Mouse (Mus musculus): Measurements from ENCODE around the gene Traf5.

The Traf5 gene

DNA sequence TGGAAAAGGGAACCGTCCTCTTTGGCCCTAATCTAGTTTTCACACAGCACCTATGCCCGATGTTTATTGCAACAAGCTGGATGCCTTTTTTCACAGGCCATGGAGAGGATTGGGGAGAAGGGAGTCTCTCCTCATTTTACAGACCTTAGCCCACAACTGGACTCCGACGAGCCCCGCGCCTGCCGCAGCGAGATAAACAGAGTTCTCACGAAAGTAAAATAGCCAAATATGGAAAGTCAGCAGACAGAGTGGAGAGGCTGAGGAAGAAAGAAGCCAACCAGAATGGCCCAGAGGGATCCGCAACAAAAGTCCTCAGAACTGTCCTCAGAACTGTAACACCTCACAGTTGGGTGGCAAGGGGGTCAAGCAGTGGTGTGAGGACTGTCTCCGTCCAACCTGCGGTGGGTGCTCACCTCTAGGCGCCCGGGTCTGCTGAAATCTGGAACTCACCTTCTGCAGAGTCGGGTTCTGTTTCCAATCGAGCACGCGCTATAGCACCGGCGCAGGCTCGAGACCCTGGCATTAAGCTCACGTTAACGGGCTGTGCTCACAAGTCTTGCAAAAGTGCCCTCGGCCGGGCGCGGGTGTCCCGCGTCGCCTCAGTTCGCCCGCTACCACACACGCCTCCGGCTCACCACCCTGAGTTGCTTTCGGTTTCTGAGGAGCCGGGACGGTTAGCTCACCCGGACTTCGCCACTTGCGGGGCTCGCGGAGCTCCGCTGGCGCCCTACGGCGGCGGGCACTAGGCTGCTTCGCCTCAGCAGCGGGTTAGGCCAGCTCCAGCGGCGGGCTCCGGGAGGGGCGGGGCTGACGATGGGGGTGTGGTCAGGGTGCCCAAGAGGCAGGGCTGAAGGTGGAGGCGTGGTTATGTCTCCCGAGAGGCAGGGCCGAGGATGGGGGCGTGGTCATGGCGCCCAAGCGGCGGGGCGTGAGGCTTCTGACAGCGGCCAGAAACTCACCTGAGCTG lies at the start of gene Traf5:
Gene Traf5 (minus strand): TSS at position 754 of the 967 bp plus-strand sequence.
- peak; percentile 99 for DNase-seq

DNA sequence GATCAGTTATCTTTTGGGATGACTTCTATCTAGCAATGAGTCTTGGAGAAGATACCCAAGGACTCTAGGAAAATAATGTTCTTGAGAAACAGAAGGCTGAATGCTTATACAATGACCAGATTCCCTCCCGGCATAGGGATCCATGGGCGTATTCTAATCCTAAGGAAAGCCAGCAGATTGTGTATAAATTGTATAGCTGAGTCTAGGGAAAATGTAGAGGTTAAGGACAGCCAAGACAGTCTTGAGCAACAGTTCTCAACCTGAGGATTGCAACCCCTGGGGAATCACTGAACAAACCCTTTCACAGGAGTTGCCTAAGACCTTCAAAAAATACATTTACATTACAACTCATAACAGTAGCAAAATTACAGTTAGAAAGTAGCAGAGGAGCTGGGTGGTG lies 48.0 kb upstream of the Traf5 start:
- DNase-seq: no peak

DNA sequence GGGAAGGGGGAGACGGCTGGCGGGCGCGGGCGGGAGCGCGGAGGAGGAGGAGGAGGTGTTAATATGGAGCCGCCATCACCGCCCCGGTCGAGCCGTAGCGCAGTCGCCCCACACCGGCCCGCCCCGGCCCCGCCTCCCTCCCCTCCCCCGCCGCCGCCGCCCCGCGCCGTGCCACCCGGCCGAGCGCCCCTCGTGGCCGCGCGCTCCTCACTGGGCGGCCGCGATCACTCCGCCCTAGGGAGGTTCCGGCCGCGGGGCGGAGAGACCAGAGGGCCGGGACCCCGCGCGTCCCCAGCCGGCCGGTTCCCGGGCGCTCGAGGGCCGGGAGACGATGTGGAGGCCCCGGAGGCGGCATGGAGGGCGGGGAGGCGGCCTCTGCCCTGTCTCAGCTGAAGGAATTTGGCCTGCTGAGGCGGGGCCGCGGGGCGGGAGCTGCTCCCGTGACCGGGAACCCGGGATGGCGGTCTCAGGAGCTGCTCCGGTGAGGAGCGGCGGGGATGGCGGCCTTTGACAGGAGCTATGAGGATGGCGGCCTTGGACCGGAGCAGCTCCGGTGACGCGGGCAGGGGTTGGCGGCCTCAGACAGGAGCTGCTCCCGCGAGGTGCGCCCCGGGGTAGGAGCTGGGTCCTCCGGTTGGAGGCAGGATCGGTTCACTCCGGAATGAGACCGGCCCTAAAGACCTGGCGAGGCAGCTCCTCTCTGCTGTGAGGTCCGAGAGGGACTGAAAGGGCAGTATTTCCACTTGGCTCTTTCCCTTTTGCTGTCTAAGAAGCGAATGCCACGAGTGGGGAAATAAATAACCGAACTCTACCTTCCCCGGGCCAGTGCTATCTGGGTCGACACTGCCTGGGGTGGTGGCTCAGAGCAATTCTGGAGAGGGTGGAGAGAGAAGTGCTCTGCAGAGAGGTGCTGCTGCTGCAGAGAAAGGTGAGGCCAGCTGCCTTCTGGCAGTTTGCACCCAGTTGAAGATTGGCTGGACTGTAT lies 45.9 kb upstream of the Traf5 start, which contains the start of gene Rcor3:
Gene Rcor3 (minus strand): TSS at position 137 of the 985 bp plus-strand sequence.
- DNase-seq: peak; percentile 73 to 80

DNA sequence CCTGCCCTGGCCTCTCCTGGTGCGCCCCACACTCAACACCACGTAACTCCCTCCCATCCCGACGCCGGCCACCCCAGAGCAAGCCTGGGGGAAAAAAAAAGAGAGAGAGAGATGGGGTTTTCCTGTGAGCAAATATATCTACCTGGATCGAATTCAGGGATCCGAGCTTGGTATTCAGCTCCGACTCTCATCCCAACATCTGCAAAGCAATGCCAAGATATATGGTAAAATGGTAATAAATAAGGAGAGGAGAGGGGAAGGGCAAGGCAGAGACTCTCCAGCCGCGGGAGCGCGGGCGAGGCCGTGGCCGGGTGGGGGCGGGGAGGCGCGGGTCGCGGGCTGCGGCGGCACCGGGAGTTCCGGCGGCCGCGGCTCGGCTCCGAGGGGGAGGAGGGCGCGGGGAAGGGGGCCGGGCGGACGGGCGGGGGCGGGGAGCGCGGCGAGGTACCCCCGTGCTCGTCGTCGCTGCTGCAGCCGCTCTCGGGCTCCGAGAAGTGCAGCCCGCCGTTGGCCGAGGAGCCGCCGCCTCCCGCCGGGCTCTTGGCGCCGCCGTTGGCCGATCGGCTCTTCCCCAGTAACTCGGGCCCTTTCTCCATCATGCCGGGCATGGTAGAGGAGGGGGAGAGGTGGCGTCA lies 45.0 kb upstream of the Traf5 start:
- DNase-seq: no peak

DNA sequence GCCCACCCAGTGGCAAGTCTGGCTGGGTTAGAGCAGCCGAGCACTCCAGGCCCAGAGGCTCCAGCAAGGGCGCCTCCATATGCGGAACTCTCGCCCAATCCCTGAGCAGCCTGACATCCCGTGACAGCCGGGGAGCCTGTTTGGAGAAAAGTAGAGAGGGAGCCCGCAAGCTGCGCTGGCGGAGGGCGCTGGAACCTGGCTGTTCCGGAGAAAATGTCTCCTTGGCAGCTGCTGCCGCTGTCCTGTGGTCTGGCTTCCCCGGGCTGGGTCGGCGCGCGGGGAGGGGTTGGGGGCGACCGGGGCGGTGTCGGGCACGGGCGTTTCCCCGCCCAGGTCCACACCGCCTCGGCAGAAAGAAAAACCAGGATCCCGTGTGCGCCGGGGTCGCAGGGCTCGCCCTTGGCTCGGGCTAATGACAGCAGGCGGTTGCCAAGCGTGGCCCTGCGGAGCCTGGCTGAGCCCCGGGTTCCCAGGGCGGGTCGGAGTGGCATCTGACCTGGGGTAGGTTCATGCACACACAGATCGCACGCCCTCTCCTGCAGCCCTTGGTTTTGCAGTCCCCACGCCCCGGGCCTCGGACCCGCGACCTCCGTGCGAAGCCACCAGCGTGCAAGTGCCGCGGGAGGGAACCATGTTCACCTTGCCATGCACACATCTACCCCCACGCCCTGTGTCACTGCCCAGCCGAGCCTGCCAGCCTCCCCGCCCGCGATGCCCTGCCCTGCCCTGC lies 44.4 kb upstream of the Traf5 start:
- peak; percentile 38 to 52 for DNase-seq

DNA sequence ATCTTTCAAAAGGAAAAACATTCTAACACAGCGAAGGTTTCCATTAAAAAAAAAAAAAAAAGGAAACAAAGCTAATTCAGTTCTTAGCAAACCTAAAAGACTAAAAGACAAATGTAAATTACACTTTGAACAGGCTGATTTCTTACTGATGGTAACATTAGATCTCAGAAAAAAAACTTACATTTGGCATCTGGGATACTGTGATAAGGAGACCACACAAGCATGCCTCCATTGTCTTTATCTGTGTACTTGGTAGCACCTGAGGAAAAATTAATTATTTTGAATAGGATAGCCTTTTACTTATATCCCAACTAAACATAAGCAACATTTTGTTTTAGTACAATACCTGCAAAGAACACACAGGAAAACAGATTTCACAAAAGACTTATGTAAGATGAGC lies 37.8 kb upstream of the Traf5 start:
- no peak for DNase-seq

DNA sequence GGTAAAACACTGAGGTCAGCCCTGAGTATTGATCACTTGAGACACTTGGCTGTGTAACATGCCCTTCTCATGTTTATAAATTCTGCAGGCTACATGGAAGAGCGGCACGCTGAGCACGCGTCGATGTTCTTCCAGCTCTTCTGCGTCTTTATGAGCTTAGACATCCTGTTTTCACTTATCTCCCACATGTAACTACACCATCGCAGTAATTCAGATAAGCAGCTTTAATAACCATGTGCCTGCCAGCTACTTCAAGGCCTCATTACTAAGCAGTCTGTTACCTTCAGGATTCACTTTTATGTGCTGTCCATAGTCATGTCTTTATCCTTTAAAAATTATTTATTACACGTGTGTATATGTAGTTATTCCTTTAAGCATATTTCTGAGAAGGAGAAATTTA lies 36.0 kb upstream of the Traf5 start:
- no peak for DNase-seq

DNA sequence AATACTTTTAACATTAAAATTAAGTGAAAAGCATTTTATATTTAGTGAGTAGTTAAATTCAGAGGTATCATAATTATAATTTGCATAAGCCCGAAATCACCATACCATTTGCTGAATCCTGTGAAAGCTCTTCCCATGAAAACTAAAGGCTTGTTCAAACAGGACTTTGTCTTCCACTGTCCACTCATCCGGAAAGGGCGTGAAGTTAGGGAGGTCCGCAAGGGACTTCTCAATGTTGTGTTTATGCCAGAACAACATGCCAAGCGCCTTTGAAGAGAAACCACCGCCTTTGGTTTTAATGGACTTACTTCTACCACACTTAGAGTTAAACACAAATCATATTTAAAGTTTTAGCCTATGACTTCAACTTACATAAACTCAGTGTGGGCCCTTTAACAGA lies 33.4 kb upstream of the Traf5 start:
- DNase-seq: no peak

DNA sequence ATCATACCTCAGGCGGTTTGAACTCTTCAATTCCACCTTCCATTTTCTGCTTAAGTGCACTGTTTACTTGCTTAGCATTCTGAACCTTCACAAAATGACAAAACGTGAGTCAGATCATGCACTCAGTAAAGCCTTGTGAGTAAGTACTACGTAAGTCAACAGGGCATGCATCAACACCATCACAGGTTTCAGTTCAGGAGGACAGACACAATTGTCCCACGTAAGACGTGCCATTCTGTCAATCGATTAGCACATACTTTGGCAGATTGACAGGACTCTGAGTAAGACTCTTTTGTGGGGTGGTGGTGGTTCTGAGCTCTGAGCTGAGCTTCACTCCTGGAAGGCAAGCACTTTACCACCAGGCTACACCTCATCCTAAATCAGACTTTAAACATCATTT lies 23.9 kb upstream of the Traf5 start:
- DNase-seq: no peak

DNA sequence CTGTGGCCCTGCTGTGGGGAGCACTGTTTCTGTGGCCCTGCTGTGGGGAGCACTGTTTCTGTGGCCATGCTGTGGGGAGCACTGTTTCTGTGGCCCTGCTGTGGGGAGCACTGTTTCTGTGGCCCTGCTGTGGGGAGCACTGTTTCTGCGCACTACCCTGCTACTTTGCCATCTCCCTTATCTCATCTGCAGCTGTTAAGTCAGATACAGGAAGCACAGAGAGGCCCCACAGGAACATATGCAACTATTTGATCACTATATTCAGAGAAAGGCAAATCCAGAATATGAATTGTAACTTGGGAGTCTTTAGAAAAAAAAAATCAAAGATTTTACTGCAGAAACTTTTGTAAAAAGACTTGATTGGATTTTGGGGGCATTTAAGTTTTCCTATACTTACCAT lies 23.0 kb upstream of the Traf5 start:
- DNase-seq: no peak

DNA sequence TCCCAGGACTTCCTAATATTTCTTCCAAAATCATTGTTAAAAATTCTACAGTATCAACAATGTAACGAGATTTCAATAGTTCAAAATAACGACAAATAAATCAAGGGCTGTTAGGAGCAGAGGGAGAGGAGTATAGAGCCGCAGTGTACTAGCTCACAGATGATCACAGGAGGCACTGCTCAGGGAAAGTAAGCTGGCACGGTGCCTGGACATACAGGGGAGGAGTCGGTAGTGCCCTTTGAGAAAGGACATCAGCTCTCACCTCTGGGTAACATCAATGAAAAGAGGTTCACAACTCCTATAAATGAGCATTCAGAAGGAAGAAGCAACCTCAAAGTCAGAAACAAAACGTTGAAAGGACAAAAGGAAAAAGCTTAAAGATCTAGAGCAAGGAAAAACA lies 16.8 kb upstream of the Traf5 start:
- DNase-seq: no peak

DNA sequence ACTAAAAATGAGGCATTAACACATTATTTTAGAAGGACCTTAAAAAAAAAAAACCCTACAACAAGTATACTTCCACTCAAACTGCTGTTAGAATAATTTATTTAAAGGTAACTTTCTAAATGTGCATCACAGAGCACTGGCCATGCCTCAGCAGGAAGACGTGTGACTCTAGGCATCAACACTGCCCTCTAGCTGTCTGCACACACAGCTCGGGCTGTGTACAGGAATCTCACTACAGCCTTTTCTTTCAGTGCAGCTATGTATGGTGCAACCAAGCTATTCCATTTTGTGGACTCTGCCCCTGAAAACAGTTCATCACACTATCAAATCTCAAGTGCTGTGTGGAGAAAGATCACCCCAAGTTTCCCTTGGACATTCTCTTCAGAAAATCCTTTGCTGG lies 15.0 kb upstream of the Traf5 start:
- peak in 1 of 2 experiments; percentile 30 for DNase-seq

DNA sequence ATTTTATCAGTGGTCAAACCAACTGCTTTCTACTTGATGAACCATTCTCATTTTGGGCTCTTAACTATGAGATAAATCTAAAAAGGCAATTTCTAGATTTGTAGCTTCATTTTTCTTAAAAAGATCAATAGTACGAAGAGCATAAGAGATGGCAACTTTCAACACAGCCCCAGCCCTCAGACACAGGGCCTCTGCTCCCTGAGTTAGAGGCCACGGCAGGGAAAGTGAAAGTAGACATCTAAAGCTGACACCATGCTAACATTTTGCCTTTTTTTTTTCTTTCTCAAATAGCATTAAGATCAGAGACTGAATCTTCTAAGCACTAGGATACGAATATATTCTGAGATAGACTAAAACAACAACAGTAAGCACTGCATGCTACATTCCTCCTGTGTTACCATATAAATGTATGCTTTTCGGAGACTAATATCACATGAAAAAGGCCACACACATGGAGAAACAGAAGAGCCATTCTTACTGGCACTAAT lies 13.6 kb upstream of the Traf5 start:
- no peak for DNase-seq

DNA sequence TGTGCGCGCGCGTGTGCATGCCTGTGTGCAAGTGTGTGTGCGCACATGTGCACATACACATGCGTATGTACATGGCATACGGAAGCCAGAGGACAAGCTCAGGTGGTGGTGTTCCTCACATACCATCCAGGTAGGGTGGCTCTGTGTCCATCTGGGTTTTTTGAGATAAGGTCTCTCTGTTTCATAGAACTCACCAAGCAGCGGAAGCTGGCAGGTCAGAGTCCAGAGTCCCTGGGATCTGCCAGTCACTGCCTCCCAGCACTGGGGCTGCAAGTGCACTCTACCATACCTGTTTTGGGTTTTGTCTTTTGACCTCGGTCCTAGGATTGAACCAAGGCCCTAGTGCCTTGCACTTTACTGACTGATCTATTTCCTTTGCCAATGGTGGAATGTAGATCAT lies 11.7 kb upstream of the Traf5 start:
- no peak for DNase-seq

DNA sequence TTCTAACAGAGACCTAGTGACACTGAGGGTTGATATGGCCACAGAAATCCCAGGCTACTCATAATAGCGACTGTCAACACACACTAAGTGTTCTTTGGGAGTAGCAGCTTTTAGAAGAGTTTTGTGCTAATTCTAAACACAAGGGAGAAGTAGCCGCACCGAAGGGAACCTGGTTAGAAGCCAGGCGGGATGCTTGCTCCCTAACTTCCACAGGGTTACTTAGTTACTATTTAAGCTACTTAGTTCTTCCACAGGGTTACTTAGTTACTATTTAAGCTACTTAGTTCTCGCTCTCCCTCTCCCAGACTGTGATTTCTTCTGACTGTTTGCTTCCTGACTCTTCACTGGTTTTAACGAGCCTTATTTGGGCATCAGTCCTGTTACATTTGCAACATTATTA lies 10.8 kb upstream of the Traf5 start:
- DNase-seq: no peak

DNA sequence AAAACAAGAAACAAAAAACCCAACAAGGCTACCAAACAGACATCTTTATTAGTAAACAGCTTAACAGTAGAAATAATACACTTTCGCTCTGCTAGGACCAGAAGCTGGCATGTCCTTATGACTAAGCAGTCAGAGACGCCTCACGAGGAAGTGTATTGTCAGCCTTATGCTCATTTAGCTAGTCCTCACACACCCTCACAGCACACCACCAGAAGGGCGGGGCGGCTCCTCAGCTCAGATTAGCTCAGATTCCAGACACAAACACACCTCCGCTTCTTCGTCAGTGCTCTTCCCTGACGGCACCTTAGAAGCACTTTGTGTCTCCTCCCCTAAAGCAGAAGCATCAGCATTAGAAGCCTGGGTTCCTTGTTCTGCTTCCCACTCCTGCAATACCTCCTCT lies 9.0 kb upstream of the Traf5 start:
- no peak for DNase-seq

DNA sequence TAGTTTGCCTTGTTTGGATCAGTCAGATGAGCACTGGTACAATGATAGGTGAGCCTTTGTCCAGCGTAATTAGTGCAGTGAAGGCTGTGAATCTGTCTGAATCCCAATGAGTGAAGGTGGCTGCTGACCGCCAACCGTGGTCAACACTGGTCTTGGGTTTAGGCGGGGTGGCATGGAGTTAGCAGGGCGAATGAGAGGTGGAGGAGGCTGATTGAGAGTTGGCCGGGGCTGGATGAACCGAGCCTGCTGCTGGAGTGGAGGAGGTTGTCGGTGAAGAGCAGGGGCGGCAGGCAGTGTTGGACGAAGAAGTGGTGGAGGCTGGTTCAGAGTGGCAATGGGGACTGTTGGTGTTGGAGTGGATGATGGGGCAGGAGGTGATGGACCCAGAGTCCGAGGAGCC lies 8.4 kb upstream of the Traf5 start:
- no peak for DNase-seq

DNA sequence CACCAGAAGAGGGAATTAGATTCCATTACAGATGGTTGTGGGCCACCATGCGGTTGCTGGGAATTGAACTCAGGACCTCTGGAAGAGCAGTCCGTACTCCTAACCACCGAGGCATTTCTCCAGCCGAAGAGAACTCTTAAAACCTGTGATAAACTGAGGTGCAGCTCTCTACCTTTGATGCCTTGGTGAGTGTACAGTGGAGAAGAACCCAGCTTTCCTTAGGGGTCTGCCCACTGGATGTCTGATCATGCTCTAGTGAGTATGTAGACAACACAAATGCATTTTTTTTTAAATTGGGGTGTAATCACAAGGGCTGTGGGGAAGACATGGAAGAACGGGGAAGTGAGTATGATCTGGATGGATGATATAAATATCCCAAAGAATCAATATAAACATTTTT lies 3.3 kb upstream of the Traf5 start:
- DNase-seq: no peak

DNA sequence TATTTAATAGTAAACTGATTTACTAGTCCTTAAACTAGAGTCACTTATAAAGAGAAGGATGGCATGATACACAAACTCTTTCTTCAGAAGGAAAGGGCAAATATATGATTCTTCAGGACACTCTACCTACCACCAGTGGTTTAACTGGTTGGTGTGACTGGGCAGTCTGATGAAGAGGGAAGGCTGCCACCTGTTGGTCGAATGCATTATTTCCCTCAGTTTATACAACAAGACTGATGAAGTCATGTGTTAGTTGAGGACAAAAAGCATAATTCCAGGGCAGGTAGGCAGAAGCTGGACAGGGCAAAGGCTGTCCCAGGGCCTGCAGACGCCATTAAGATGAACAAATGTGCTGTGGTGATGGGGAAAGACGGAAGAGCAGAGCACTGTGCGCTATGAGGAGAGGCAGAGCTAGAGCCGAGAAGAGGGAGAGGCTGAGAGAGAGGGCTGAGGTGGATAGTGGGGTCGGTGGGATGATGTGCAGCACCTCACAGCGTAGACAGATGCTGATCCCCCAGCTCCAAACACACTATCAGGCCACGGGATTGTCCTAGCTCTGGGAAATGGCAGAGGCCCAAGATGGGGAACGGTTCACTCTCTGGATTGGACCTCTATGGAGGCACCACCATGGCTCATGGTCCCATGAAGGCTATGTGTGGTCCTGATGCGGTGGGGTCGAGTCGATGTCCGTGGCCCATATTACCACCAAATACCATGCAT lies 2.3 kb upstream of the Traf5 start:
- peak in 1 of 2 experiments; percentile 71 for DNase-seq

DNA sequence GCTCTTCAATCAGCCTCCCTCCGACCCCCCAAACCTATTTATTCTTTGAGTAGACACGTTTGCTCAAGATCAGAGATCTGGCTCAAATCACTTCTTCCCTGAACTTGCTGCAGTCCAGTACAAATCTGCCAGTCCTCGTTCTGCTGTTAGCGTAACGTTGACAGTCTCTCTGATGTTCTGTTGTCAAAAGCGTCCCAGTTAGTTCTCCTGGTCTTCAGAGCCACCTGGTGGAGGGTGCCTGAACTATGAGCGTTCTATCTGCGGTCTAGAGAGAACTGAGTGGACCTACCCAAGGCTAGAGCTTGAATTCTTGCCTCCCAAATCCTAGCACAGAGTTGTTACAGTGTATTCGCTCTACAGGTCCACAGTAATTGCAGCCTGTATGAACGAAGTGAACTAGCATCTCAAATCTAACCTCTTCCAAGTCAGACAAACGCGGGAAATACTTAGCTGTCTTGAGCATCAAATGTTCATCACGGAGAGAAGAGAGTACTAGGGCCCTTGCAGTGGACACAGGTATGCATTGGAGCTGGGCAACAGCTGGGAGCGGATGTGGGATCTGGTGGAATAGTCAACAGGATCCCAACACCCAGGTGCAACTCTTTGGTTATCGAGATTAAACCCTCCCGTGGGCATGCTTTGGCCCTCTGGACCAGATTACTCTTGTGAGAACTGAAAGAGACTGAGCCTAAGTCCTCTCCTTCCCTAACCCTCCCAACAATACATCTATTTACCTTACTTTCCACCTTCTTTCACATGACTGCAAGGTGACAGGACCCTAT lies 711 bp upstream of the Traf5 start:
- peak; percentile 74 to 82 for DNase-seq

Measured in spleen, adult 18-20 months (tissue).